Mouse (Mus musculus) left cerebral cortex, adult 8-10 months (tissue): ENCODE results near the gene 4930578C19Rik. TPM values are rescaled to one million over a fixed set of nuclear protein-coding genes. Genes with fewer than 3 reads are reported as not detected.
"Not testable (repeated sequence)": the region's sequence is repeated elsewhere in the genome, so short reads cannot be mapped to it uniquely, and the experiment has no call there.

ENCODE experiments used
- DNase-seq, 2 experiments: peaks; one replicate each; pipeline ENCODE4 v3.0.0; 2022; ENCODE audit warnings: low spot score in 2 of 2
- total RNA-seq, 4 experiments: library from RNA; stranded (reverse); gene quantifications; 2 replicates each; pipeline ENCODE4 v1.2.4; 2022

Gene 4930578C19Rik
- 1 to 10 TPM; 1.1 to 1.7 (median 1.4) TPM for total RNA-seq

DNA sequence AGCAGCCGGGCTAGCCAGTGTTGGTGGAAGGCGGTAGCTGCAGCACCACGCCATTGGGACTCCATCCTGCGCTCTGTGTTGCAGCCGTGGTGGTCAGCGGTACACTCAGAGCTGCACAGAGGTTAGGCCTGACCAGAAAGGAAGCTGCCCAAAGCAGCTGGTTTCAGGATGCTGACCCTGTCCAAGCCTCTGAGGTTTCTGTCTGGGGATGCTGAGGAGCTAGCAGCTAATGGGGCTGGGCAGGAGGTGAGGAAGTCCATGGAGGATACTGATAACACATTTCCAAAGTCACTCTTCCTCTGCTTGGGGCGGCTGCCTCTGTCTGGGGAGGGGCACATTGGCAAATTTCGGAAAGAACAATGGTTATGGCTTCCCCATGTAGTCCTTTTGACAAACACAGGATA is at the start of gene 4930578C19Rik:
Gene 4930578C19Rik (minus strand): TSS at position 200 of the 404 bp plus-strand sequence.
- DNase-seq: no peak

DNA sequence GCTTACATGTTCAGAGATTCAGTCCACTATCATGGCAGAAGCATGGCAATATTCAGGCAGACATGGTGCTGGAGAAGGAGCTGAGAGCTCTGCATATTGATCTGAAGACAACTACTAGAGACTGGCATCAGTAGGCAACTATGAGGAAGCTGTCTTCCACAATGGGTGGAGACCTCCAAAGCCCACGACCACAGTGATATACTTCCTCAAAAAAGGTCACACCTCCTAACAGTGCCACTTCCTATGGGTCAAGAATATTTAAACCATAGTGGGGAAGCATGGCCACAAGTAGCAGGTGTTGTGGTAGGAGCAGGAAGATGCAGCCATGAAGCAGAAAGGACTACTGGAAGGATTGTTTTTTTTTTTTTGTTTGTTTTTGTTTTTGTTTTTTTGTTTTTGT is 6.5 kb upstream of the 4930578C19Rik start:
- DNase-seq: no peak

DNA sequence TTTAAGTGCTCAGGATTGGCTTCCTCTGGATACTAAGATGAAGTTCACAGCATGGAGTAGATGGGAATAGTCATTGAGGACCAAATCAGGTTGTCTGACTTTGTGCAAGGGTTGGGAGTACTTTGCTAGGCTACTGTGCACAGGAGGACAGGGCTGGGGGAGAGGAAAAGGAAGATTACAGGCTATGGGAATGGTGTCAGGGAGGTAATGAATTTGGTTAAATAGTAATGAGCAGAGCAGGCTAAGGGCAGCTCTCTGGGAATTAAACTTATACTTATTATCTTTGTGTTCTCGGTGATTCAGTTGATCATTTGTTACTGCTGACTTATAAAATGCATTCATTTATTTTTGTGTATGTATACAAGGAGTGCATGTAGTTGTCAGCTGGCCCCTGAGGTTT is 1.7 kb upstream of the 4930578C19Rik start:
- no peak for DNase-seq

DNA sequence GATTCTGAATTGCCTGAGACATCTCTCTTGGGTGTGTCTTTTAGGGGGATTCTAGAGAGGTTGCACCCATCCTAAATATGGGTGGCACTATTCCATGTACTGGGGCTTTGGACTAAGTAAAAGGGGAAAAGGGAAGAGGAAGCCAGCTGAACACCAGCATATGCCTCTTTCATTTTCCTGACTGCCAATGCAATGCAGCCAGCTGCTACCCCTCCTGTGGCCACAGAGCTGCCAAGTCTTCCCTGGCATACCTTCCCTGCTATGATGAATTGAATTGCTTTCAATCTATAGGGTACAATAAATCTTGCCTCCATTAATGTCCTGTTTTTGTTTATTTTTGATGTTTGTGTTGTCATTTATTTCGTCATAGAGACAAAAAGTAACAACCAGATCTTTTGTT is 9.6 kb downstream of the 4930578C19Rik start:
- DNase-seq: no peak

DNA sequence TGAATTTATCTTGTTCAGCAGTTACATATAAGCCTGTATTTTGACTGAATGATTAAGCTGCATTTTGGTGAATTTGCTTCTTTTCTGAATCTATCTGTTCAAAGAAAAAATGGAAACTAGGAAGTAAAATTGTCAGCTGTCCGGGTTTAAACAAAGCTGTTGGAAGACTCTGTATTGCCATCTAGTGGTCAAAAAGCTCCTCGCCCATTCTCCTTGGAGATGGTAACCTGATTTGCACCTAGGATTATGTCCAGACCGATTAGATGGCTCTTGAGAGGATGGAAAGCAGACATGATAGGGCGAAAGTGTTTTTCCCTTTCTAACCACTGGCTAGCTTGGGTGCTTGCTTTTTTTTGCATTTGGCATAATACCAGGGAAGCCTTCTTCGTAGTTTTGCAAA is 19.1 kb downstream of the 4930578C19Rik start:
- DNase-seq: peak; percentile 27 to 50

DNA sequence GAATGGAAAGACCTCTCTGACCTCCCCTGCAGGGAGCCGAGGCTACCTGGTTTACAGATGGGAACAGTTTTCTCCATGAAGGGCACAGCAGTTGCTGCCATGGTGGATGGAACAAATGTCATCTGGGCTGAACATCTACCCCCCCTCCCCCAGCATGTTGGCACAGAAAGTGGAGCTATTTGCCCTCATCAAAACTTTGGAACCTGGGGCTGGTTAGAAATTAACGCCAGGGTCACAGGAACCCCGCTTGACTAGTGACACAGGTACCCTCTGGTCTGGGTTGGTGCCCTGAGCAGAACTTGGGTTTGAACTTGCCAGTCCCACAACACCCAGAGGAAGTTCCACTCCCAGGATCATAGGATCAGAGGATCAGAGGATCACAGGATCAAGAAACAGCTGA is 35.7 kb downstream of the 4930578C19Rik start:
- no peak for DNase-seq

DNA sequence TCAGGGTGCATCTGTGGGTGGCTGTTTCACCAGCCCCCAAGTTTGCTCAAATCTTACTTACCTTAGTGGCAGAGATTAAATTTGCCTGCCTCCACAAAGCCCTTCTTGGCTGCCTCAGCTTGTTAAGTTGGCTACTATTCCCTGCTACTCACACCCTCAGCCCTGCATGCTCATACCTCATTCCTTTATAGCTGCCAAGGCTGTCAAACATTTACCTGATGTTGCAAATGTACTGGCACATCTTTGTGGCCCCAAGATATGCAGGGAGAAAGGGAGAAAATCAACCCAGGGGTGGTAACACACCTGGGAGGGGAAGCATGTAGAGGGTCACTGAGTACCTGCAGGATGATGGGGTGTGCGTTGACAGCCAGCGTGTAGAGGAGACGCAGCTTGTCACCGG is 38.0 kb downstream of the 4930578C19Rik start:
- no peak for DNase-seq

DNA sequence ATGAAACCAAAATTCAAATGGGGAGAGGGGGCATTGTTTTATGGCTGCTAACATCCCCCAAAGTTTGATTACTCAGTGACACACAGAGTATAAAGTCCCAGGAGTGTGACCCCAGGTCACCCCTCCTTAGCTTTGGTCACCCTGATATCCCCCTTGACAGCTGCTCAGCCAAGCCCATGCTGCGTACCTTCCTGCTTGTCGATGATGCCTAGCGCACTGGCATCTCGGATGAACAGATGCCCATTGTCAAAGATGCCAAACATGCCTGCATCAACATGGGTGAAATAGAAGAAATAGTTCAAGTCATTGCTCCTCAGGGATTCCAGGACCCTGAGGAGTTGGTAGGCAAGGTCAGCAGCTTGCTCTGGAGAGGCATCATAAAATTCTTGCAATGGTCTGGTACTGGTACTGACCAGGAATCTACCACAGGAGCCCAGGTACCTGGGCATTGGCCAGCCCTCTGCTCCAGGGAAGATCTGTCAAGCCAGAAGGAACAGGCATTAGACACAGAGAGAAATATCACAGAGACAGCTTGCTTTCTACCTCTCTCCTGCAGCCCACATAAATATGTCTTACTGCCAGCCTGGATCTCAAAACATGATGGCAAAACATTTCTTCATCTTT is 40.9 kb downstream of the 4930578C19Rik start:
- no peak for DNase-seq

DNA sequence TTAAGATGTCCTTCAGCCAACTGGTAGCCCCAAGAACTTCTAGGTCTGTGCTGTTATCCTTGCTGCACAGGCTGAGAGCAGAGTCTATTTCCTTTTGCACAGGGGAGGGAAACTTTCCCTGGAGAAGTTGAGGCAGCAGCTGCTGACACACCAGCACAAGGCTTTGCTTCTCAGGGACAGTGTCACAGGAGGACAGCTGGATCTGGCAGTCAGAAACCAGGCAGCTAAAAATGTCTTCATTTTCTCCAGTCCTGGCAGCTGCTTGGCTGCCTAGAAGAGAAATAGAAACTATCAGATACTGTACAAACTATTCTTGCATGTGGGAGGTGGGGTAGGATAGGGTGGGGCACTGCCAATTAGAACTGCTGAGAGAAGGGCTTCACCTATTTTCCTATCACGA is 42.2 kb downstream of the 4930578C19Rik start:
- peak in 1 of 2 experiments; percentile 14 for DNase-seq

DNA sequence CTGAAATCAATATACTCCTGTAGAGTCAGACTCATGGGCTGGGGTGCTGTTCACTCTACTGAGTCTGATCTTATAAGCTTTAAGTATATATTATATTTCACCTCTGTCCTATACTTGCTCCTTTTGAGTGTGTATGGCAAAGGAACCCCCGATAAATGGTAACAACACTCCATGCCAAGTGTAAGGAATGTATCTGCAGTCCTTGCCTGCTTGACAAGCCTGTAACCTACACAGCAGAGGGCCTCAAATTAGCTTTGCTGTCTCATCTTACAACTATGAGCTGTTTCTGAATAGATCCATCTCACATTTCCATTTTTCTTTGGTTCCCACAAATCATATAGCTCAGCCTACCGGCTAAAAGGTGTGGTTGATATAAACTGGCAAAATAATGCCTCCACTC is 46.6 kb downstream of the 4930578C19Rik start:
- no peak for DNase-seq

DNA sequence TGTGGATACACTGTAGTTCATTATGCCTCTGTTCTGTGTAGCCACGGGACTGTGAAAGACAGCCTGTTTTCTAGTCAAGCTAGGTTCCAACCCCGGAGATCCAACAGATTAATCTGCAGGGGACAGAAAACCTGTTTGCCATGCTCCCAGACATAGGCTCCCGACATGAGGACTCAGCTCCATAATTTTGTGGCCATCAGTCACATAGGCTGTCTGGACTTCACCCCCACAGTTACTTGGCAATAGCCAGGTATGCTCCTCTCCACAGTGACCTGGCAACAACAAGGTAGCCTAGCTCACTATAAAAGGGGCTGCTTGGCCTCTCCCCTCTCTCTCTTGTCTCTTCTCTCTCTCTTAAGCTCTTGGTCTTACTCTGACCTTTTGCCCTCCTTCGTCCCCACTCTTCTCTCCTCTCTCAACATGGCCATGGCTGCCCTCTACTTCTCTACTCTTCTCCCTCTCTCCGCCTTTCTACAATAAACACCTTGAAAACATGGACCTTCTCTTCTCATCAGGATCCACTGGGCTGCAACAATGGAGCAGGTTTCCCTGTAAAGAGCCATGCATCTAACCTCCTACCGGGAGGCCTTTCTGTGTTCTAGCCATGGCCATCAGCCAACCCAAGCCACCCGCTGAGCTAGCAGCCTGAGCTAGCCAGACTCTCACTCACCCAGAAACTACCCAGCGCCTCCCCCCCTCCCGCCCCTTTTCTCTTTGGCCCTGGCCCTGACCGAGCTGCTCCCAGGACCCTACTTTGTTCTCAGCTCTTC is 49.9 kb downstream of the 4930578C19Rik start:
- DNase-seq: no peak

DNA sequence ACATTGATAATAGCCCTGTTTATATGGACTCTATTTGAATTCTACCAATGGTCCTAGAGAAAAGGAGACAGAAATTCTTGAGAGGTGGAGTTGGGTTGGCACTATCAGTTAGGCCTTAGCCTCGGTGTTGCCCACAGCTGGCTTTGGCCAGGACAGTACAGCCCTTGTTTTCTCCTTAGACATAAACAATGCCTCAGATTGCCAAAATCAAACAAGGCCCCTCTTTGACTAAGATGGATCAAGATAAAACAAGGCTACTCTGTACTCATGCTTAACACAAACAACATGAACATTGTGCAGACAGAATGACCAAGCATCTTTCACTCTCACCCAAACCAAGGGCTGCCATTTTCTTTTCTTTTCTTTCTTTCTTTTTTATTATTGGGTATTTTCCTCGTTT is 51.6 kb downstream of the 4930578C19Rik start:
- peak in 1 of 2 experiments; percentile 11 for DNase-seq

DNA sequence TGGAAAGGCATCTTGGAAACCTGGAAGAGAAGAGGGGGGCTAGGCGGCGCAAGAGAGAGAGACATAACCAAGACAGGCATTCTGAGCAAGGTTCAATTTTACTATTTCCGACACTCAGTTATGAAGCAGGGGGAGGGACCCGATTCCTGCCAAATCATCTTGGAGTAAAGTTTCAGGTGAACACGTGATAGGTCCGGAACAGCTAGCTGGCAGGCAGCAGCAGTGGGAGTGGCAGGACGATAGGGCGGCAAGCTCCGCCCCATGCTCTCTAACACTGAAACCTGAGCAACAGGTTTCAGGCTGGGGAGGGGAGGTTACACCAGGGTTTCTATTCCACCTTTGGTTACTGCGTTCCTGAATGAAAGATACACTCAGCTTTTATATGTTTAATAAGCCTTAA is 58.9 kb downstream of the 4930578C19Rik start:
- DNase-seq: no peak

DNA sequence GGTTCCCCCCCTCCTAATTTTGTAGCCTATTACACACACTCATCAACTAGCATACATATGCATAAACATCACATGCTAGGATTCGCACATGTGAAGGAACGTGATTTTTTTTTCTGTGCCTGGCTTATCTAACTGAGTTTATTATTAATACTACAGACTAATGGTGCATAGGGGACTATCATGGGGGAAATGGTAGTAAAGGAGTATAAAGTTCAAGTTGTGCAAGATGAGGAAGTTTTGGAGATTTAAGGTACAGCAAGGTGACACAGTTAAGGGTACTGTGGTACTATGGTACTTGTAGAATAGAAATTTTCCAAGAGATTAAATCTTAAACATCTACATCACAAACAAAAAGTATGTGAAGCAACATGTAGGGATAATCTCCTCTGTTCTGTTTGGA is 64.5 kb downstream of the 4930578C19Rik start:
- DNase-seq: no peak

DNA sequence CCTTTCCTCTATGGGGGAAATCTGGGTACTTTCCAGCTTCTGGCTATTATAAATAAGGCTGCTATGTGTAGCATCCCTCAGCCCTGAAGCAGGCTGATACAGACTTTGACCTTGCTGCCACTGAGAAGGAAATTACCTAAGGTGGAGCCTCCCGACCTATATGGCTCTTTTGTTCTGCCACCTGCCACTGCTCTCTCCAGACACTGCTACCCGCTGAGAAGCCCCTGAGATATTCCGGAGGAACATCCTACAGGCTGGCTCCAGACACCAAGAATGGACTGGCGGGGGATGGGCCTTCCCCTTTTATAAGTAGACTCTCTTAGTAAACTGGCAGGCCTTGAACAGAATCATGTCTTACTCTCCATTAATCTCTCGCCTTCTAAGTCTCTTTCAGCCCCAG is 77.0 kb downstream of the 4930578C19Rik start:
- not testable (repeated sequence) for DNase-seq
